Mouse (Mus musculus) lung, adult 10 weeks (tissue): ENCODE measurements around the gene Olfr1344. TPM values are rescaled to one million over a fixed set of nuclear protein-coding genes. Genes with fewer than 3 reads are reported as not detected.

Experiments used
- polyA plus RNA-seq: library from polyadenylated mRNA; stranded (reverse); fragments of 350-450 nt; fragmentation: Illumina TruSeq; extraction: RNeasy Lipid Tissue Mini Kit (QIAGEN cat#74804); gene quantifications from one replicate; pipeline ENCODE4 v1.2.3, GENCODE M21; 2014; ENCODE audit warnings: low read depth, low replicate concordance; ENCODE audit not compliant: insufficient read depth

Olfr1344 gene
- polyA plus RNA-seq: not detected

GRCm38 (mm10) chr7:6438388-6438787 lies at the start of gene Olfr1344:
Gene Olfr1344 (plus strand): TSS chr7:6438688.

GRCm38 (mm10) chr7:6397996-6398975 lies 40.2 kb upstream of the Olfr1344 start, which contains the start of gene Smim17:
Gene Smim17 (plus strand): TSS chr7:6398715.

DNA sequence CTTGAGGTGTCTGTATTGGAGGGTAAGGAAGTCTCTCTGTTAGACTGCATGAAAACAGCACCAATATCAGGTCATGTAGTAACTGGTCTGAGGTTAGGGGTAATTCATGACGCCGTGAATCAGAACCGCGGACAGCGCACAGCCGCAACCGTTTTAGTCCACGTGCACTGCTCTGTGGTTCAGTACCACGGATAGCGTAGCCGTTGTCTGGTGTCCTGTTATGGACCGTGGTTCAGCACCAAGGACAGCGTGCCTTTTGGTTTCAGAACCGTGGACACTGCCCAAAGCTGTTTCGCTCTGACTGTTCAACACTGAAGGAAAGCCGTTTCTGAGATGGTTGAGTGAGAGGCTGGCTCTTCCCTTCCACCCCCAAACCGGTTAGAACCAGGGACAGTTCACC lies 28.4 kb upstream of the Olfr1344 start, which contains the start of gene Gm20715:
TSS of gene Gm20715 (plus strand) at position 235 of the 400 bp plus-strand sequence.

GRCm38 (mm10) chr7:6455868-6456267 lies 17.4 kb downstream of the Olfr1344 start, which contains the start of gene Olfr1336:
Gene Olfr1336 (plus strand): TSS chr7:6456168.

DNA sequence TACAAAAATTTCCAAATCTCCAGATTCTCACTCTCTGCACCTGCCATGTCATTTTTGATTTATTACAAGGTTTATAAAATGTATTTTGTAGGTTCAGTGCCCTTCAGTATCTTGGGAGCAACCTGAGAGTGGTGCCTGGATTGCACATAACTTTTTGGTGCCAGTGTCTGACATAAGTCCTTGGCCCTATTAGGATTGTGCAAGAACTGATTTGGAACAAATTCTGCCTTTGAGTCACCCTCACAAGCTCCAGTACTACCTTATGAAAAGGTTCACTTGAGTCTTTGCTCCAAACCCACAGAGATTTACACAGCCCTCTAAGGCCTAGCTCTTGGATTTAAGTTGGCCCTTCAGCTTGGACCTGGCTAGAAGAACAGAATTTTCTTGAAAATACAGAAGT lies 28.5 kb downstream of the Olfr1344 start, which contains the start of gene Olfr1346:
TSS of gene Olfr1346 (plus strand) at position 151 of the 400 bp plus-strand sequence.

DNA sequence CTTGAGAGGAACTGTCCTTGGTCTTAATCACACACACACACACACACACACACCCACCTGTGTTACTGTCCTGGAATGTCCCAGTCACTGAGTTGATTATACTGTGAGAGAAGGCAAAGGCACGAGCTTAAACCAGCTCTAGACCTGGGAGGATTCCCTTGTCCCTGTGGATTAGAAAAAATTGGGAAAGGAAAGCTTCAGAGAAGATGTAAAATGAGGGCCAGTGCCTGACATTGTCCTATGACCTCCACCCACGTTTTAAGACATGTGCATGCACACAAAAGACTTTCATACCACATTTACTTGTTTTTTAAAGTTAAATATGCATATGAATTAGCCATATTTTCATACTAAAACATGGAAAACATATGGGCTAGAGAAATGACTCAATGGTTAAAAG lies 48.4 kb downstream of the Olfr1344 start, which contains the start of gene Olfr5:
TSS of gene Olfr5 (minus strand) at position 101 of the 400 bp plus-strand sequence.

Other genes starting within 250 kb of the Olfr1344 start
- gene Galp, start 241.6 kb upstream of the Olfr1344 start, polyA plus RNA-seq: not detected
- not detected for gene Zscan5b, start 216.4 kb upstream of the Olfr1344 start, polyA plus RNA-seq
- gene Epp13, start 186.0 kb upstream of the Olfr1344 start, polyA plus RNA-seq: not detected
- 2.2 TPM for gene Zfp667, start 152.1 kb upstream of the Olfr1344 start, polyA plus RNA-seq
- gene Zfp583, start 107.4 kb upstream of the Olfr1344 start, polyA plus RNA-seq: 1.8 TPM
- 0.27 TPM for gene Gm3854, start 94.9 kb upstream of the Olfr1344 start, polyA plus RNA-seq
- 1.1 TPM for gene Zfp78, start 75.4 kb upstream of the Olfr1344 start, polyA plus RNA-seq
- 2.1 TPM for gene Zfp28, start 55.4 kb upstream of the Olfr1344 start, polyA plus RNA-seq
- gene Smim17, start 40.0 kb upstream of the Olfr1344 start, polyA plus RNA-seq: not detected
- not detected for gene Gm20715, start 28.4 kb upstream of the Olfr1344 start, polyA plus RNA-seq
- gene Olfr1336, start 17.5 kb downstream of the Olfr1344 start, polyA plus RNA-seq: not detected
- not detected for gene Olfr1346, start 28.4 kb downstream of the Olfr1344 start, polyA plus RNA-seq
- gene Olfr5, start 48.3 kb downstream of the Olfr1344 start, polyA plus RNA-seq: not detected
- not detected for gene Olfr1347, start 61.1 kb downstream of the Olfr1344 start, polyA plus RNA-seq
- gene Olfr1348, start 70.1 kb downstream of the Olfr1344 start, polyA plus RNA-seq: not detected
- gene Olfr1349, start 84.3 kb downstream of the Olfr1344 start, polyA plus RNA-seq: not detected
- gene Olfr1350, start 126.2 kb downstream of the Olfr1344 start, polyA plus RNA-seq: not detected